Mouse (Mus musculus) hindbrain, embryonic 15.5 days (tissue): ENCODE measurements around the gene Adal. TPM values are rescaled to one million over a fixed set of nuclear protein-coding genes. Genes with fewer than 3 reads are reported as not detected.

ENCODE experiments used
- ATAC-seq: fragments of 200-750 bp; cut with Nextera tagmentation; 2 replicates; pipeline ENCODE4 v1.8.0; 2017; ENCODE audit warnings: low read depth, moderate number of reproducible peaks, moderate TSS enrichment; ENCODE audit not compliant: low FRiP score
- H3K27ac ChIP-seq: fragments of 300-500 bp; sonication (generic); replicated peaks from 2 replicates; pipeline ENCODE4 v1.5.1; 2015; ENCODE audit warnings: mild to moderate bottlenecking, inconsistent platforms
- H3K27me3 ChIP-seq: fragments of 300-500 bp; sonication (generic); 2 replicates; pipeline ENCODE4 v1.6.1; 2015; ENCODE audit warnings: control low read depth, inconsistent platforms
- H3K36me3 ChIP-seq: fragments of 300-500 bp; sonication (generic); 2 replicates; pipeline ENCODE4 v1.6.1; 2015; ENCODE audit warnings: control low read depth, inconsistent platforms
- H3K4me1 ChIP-seq: fragments of 300-500 bp; sonication (generic); replicated peaks from 2 replicates; pipeline ENCODE4 v1.6.1; 2015; ENCODE audit warnings: control low read depth, inconsistent platforms
- H3K4me2 ChIP-seq: fragments of 300-500 bp; sonication (generic); 2 replicates; pipeline ENCODE4 v1.6.1; 2015; ENCODE audit warnings: moderate library complexity, mild to moderate bottlenecking, inconsistent platforms
- H3K4me3 ChIP-seq: fragments of 300-500 bp; sonication (generic); 2 replicates; pipeline ENCODE4 v1.5.1; 2015; ENCODE audit warnings: mild to moderate bottlenecking, inconsistent platforms
- H3K9ac ChIP-seq: fragments of 300-500 bp; sonication (generic); 2 replicates; pipeline ENCODE4 v1.6.1; 2015; ENCODE audit warnings: inconsistent platforms
- H3K9me3 ChIP-seq: fragments of 300-500 bp; sonication (generic); 2 replicates; pipeline ENCODE4 v1.6.1; 2016; ENCODE audit warnings: control low read depth, inconsistent platforms
- WGBS: fragments of 180-500 bp; shearing (Covaris S2); methylation state at CpG from one replicate; pipeline ENCODE4 v1.1.7; 2015; 5-methylcytosine and 5-hydroxymethylcytosine counted together
- polyA plus RNA-seq: library from polyadenylated mRNA; unstranded; fragments of >200 nt; fragmentation: Nextera tagmentation; extraction: Ambion mirVana; gene quantifications from 2 replicates; pipeline ENCODE4 v1.2.1, GENCODE M21; 2015

The Adal gene
- polyA plus RNA-seq, 1 experiment from 2014 or later, result 27.7 TPM

- WGBS, result 42% methylated on average over 29 of the region's 29 CpGs
- Histone ChIP-seq H3K36me3 (0 out of 2 replicates have a peak, but pooled peaks cover 15% of the 10 kb centered on the region), H3K9ac (peak overlapping the region; percentile 88), H3K4me1 (peaks cover 40% of the 10 kb centered on the region), H3K4me3 (peak overlapping the region; percentile 78), H3K4me2 (peak overlapping the region; percentile 89), H3K27me3 (no peaks in the 10 kb centered on the region), H3K27ac (peak overlapping the region; percentile 100), H3K9me3 (no peaks in the 10 kb centered on the region)
- ATAC-seq, result peak; percentile 29; the same call in 1 of the 2 replicates
Measured at GRCm38 (mm10) chr2:121139266-121140017, 786 bp upstream of the Adal start.

GRCm38 (mm10) chr2:121141216-121142035 is 1.2 kb downstream of the Adal start:
- Histone ChIP-seq H3K27ac (peak overlapping the region; percentile 100), H3K36me3 (peaks cover 23% of the 10 kb centered on the region), H3K4me3 (peak overlapping the region; percentile 78), H3K4me2 (peak overlapping the region; percentile 89), H3K9me3 (no peaks in the 10 kb centered on the region), H3K9ac (peak overlapping the region; percentile 88), H3K27me3 (no peaks in the 10 kb centered on the region), H3K4me1 (peaks cover 40% of the 10 kb centered on the region)
- ATAC-seq, result no peak
- 69% methylated on average over 16 of the region's 16 CpGs for WGBS

DNA sequence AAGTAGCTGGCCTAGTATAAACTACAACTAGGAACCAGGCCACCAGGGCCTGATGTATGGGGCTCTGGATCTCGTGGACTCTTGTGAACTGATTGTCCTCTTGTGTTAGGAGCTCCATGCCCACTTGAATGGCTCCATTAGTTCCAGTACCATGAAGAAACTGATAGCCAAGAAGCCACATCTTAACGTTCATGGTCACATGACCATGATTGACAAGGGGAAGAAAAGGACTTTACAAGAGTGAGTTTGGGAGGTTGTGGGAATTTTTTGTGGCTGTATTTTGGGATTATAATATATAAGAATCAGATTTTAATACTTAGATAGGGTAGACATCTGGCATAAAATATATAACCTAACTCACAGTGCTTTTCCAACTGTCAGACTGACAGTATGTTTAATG is 2.2 kb downstream of the Adal start:
- Histone ChIP-seq H3K4me2 (no peak overlapping the region), H3K4me1 (peaks cover 38% of the 10 kb centered on the region), H3K36me3 (peaks cover 30% of the 10 kb centered on the region), H3K4me3 (no peak overlapping the region), H3K27me3 (no peaks in the 10 kb centered on the region), H3K9ac (no peak overlapping the region), H3K9me3 (no peaks in the 10 kb centered on the region), H3K27ac (no peak overlapping the region)
- WGBS, result 42% methylated on average over 2 of the region's 2 CpGs
- ATAC-seq, result no peak

DNA sequence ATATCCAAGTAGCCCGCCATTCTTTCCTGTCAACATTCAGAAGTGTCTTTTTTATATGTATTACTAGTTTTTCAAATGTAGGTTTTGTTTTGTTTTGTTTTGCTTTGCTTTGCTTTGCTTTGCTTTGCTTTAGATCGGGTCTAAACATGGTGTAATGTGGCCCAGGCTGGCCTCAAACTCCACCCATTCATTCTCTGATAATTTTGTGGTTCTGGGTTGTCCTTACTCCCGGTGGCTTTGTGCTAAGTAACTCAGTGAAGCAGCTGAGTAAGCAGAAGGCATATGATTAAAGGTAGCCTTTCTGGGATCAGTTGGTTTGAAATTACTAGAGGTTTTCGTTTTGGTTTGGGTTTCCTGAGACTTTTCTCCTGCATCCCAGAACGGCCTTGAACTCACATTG is 9.5 kb downstream of the Adal start:
- Histone ChIP-seq H3K4me3 (no peak overlapping the region), H3K4me2 (no peak overlapping the region), H3K9me3 (no peaks in the 10 kb centered on the region), H3K36me3 (peaks cover 59% of the 10 kb centered on the region), H3K27ac (no peak overlapping the region), H3K9ac (no peak overlapping the region), H3K27me3 (no peaks in the 10 kb centered on the region), H3K4me1 (no peaks in the 10 kb centered on the region)
- no peak for ATAC-seq
- WGBS, result 88% methylated on average over 5 of the region's 5 CpGs

GRCm38 (mm10) chr2:121153100-121153499 is 12.9 kb downstream of the Adal start:
- H3K36me3 ChIP-seq, result peaks cover 55% of the 10 kb centered on the region

DNA sequence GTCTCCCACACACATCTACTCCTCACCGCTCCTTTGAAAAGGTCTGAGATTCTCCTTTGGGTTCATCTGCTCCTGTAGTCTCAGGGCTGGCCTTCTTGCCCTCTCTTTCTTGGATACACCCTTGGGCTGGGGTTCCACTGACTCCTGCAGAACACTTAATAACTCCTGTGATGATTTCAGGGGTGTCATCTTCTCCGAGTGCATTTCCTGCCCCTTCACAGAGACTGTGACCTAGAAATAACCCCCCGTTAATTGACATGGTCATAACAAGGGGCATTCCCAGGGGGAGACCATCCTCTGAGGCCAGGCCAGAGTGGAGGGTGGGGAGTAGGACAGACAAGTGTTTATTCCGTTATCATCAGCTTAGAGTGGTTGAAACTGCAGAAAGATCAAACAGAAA is 28.9 kb downstream of the Adal start:
- no peak for ATAC-seq
- WGBS, result 65% methylated on average over 4 of the region's 4 CpGs

More at GRCm38 (mm10) chr2:121153100-121153499, 12.9 kb downstream of the Adal start:
- Histone ChIP-seq H3K4me3 (no peak overlapping the region), H3K4me2 (no peak overlapping the region), H3K9ac (no peak overlapping the region), H3K9me3 (no peaks in the 10 kb centered on the region), H3K4me1 (no peaks in the 10 kb centered on the region), H3K27ac (no peak overlapping the region), H3K27me3 (no peaks in the 10 kb centered on the region)
- no peak for ATAC-seq
- WGBS, result 84% methylated on average over 3 of the region's 3 CpGs

GRCm38 (mm10) chr2:121169902-121170301 is 29.7 kb downstream of the Adal start:
- Histone ChIP-seq H3K9me3 (no peaks in the 10 kb centered on the region), H3K4me2 (peak overlapping the region; percentile 64), H3K27me3 (no peaks in the 10 kb centered on the region), H3K4me1 (peaks cover 31% of the 10 kb centered on the region), H3K9ac (peak overlapping the region; percentile 79), H3K27ac (no peak overlapping the region), H3K36me3 (peaks cover 17% of the 10 kb centered on the region), H3K4me3 (peak overlapping the region; percentile 94)
- WGBS, result 5% methylated on average over 9 of the region's 9 CpGs
- ATAC-seq, result no peak

More for the DNA sequence above, 28.9 kb downstream of the Adal start:
- Histone ChIP-seq H3K27ac (no peak overlapping the region), H3K4me3 (peak overlapping the region; percentile 94), H3K4me1 (peaks cover 31% of the 10 kb centered on the region), H3K27me3 (no peaks in the 10 kb centered on the region), H3K36me3 (peaks cover 15% of the 10 kb centered on the region), H3K9ac (peak overlapping the region; percentile 31; the same call in 1 of the 2 replicates), H3K9me3 (no peaks in the 10 kb centered on the region), H3K4me2 (peak overlapping the region; percentile 64)

- WGBS, result 0% methylated on average over 38 of the region's 38 CpGs
- H3K36me3 ChIP-seq, result peaks cover 22% of the 10 kb centered on the region
Measured at GRCm38 (mm10) chr2:121170481-121170971, 30.3 kb downstream of the Adal start, which contains the start of gene Tubgcp4. Gene Tubgcp4 (plus strand): TSS chr2:121170654.

GRCm38 (mm10) chr2:121170980-121171742 is 30.9 kb downstream of the Adal start, which contains the start of gene Zscan29:
Gene Zscan29 (minus strand): TSS chr2:121171125.
- Histone ChIP-seq H3K4me2 (peak within 1 kb of the TSS; percentile 64), H3K9me3 (no peaks in the 10 kb centered on the region), H3K27ac (peak within 1 kb of the TSS; percentile 80), H3K4me3 (peak within 1 kb of the TSS; percentile 94), H3K27me3 (no peaks in the 10 kb centered on the region), H3K9ac (peak within 1 kb of the TSS; percentile 79), H3K36me3 (peaks cover 27% of the 10 kb centered on the region), H3K4me1 (peaks cover 31% of the 10 kb centered on the region)
- WGBS, result under 1% methylated on average over 66 of the region's 66 CpGs
- peak; percentile 96 for ATAC-seq

More at GRCm38 (mm10) chr2:121170481-121170971, 30.3 kb downstream of the Adal start, which contains the start of gene Tubgcp4:
- Histone ChIP-seq H3K9me3 (no peaks in the 10 kb centered on the region), H3K27ac (peak within 1 kb of the TSS; percentile 80), H3K4me3 (peak within 1 kb of the TSS; percentile 94), H3K9ac (peak within 1 kb of the TSS; percentile 79), H3K27me3 (no peaks in the 10 kb centered on the region), H3K4me2 (peak within 1 kb of the TSS; percentile 64), H3K4me1 (peaks cover 31% of the 10 kb centered on the region)
- ATAC-seq, result peak; percentile 69

- Histone ChIP-seq H3K4me1 (no peaks in the 10 kb centered on the region), H3K4me2 (no peak overlapping the region), H3K4me3 (no peak overlapping the region), H3K27ac (no peak overlapping the region), H3K9ac (no peak overlapping the region), H3K9me3 (no peaks in the 10 kb centered on the region), H3K27me3 (no peaks in the 10 kb centered on the region), H3K36me3 (peaks cover 76% of the 10 kb centered on the region)
- 94% methylated on average over 3 of the region's 3 CpGs for WGBS
- ATAC-seq, result no peak
Measured at GRCm38 (mm10) chr2:121178828-121179479, 38.7 kb downstream of the Adal start.

DNA sequence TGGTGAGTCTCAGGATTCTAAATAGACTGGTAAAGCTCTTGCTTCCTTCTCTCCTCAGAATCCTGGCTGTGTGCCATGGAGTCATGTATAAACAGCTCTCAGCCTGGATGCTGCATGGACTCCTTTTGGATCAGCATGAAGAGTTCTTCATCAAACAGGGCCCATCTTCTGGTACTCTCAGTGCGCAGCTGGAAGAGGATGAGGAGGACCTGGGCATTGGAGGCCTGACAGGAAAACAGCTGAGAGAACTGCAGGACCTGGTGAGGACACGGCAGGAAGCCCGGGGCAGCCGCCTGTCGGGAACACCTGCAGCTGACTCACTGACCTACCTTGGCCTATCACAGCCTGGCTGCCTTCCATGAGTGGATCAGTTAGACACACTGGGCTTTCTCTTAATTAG is 43.2 kb downstream of the Adal start:
- H3K9me3 ChIP-seq, result no peaks in the 10 kb centered on the region
- no peaks in the 10 kb centered on the region for H3K4me1 ChIP-seq
- ATAC-seq, result no peak
- no peak overlapping the region for H3K4me2 ChIP-seq
- no peak overlapping the region for H3K4me3 ChIP-seq
- H3K27ac ChIP-seq, result no peak overlapping the region
- H3K27me3 ChIP-seq, result no peaks in the 10 kb centered on the region
- 90% methylated on average over 5 of the region's 5 CpGs for WGBS
- no peak overlapping the region for H3K9ac ChIP-seq
- peaks cover 66% of the 10 kb centered on the region for H3K36me3 ChIP-seq
